8 mouse cellular contexts compared by ENCODE assay signal in the genomic region with DNA sequence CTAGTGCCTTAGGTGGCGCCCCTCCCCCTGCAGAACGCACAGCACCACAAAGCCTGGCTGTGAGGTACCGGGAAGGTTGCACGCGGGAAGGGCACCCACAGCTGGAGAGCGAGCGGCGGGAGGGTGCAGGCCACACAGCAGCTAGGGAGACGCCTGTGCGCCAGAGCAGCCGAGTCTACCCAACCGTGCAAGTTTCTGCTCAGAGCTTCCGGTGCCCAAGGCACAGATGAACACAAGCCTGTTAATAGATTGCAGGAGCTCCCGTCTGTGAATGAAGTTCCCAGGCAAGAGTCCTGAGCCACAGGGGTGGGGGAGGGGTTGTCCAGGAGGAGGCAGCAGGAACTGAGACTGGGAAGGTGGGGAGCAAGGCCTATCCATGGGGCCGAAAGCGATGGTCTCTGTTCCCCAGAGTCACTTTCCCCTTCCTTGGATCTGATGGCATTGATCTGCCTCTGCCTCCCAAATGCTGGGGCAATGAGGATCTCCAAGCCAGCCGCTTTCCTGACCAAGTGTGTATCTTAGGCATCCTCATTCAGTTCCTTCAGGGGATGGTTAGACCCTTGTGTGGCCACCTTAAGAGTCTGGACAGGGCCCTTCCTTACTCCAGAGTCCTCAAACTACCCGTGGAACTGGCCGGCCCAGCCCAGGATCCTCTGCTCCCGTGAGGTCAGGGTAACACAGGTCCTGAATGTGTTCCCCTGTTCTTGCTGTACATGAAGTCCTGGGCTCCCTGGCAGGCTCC. TPM values are rescaled to one million over a fixed set of nuclear protein-coding genes. Genes with fewer than 3 reads are reported as not detected.
DNase-seq lines count a peak whose midpoint lies in the region; ATAC-seq lines count a peak whose summit lies in the region.

No protein-coding gene starts in this region.

- WGBS in hindbrain, embryonic 15.5 days, result 13% methylated on average over 20 of the region's 20 CpGs
- 12% methylated on average over 20 of the region's 20 CpGs for WGBS in midbrain, embryonic 10.5 days

- 0 out of 2 replicates have a peak, but pooled peaks have one; percentile 21 for ATAC-seq in hindbrain, embryonic 15.5 days (ENCODE audit: low FRiP score, low read depth)
- no peak for ATAC-seq in cerebellum, adult (ENCODE audit: insufficient number of reproducible peaks, low FRiP score, low TSS enrichment)

- peaks cover 11% of the 10 kb centered on the region for H3K4me1 ChIP-seq in hindbrain, embryonic 15.5 days (replicated peaks)
- H3K4me1 ChIP-seq in midbrain, embryonic 10.5 days, result peaks cover 44% of the 10 kb centered on the region

- H3K9me3 ChIP-seq in hindbrain, embryonic 15.5 days, result no peaks in the 10 kb centered on the region
- no peaks in the 10 kb centered on the region for H3K9me3 ChIP-seq in midbrain, embryonic 10.5 days (replicated peaks)

- no peak overlapping the region for H3K27ac ChIP-seq in hindbrain, embryonic 15.5 days (replicated peaks)
- peak overlapping the region; percentile 80 for H3K27ac ChIP-seq in midbrain, embryonic 10.5 days (replicated peaks)

- no peaks in the 10 kb centered on the region for H3K36me3 ChIP-seq in hindbrain, embryonic 15.5 days
- no peaks in the 10 kb centered on the region for H3K36me3 ChIP-seq in midbrain, embryonic 10.5 days

- H3K27me3 ChIP-seq in hindbrain, embryonic 15.5 days, result no peaks in the 10 kb centered on the region
- peaks cover 21% of the 10 kb centered on the region for H3K27me3 ChIP-seq in midbrain, embryonic 10.5 days (ENCODE audit: low read depth, poor library complexity, severe bottlenecking)

- DNase-seq in 3T3-L1 (ENCODE audit: low read depth, low spot score), result peak; percentile 44
- peak; percentile 95 for DNase-seq in R1 (ENCODE audit: low read depth, low spot score)
- DNase-seq in midbrain, embryonic 10.5 days (ENCODE audit: low spot score), result peak; percentile 57
- peak; percentile 49 to 56 for DNase-seq in thymus, postnatal 36 days
- no peak for DNase-seq in left cerebral cortex, adult 18-20 months (ENCODE audit: low spot score in 2 of 2)
- DNase-seq in urinary bladder, adult 2 months (ENCODE audit: low spot score), result no peak

- H3K4me2 ChIP-seq in hindbrain, embryonic 15.5 days, result peak overlapping the region; percentile 23

- no peak overlapping the region for H3K9ac ChIP-seq in hindbrain, embryonic 15.5 days

- no peak overlapping the region for H3K4me3 ChIP-seq in hindbrain, embryonic 15.5 days
- H3K4me3 ChIP-seq in midbrain, embryonic 10.5 days, result peak overlapping the region; percentile 38

RNA-seq across cellular contexts. Expression of a gene that starts 11.7 kb away (rescaled TPM):
- polyA plus RNA-seq in hindbrain, embryonic 15.5 days (2015; fragmentation: Nextera tagmentation; extraction: Ambion mirVana), result 4.1 and 4.5 TPM in 2 replicates
- polyA plus RNA-seq in midbrain, embryonic 10.5 days (2016; fragmentation: Nextera tagmentation; extraction: Ambion mirVana), result 2.8 and 3.4 TPM in 2 replicates
- total RNA-seq in left cerebral cortex, adult 18-20 months (2021), result 10 to 100 TPM; 12.0 to 13.0 TPM
- polyA plus RNA-seq in urinary bladder, adult 2 months (2012; rRNA removed), result 34.8 and 36.8 TPM in 2 replicates

RNA-seq across cellular contexts. Expression of a gene that starts 16.6 kb away (rescaled TPM):
- polyA plus RNA-seq in hindbrain, embryonic 15.5 days (2015; fragmentation: Nextera tagmentation; extraction: Ambion mirVana), result 0.79 and 1.2 TPM in 2 replicates
- 1.0 and 1.3 TPM in 2 replicates for polyA plus RNA-seq in midbrain, embryonic 10.5 days (2016; fragmentation: Nextera tagmentation; extraction: Ambion mirVana)
- total RNA-seq in left cerebral cortex, adult 18-20 months (2021), result 1 to 10 TPM; 2.8 to 3.0 TPM
- 9.5 and 17.8 TPM in 2 replicates for polyA plus RNA-seq in urinary bladder, adult 2 months (2012; rRNA removed)

Comparison
In these comparisons a context has a peak if more than half of its experiments do, and no peak if none do; other contexts are left out.
1. DNase-seq: peak in 3T3-L1 (single experiment), R1 (single experiment), midbrain, embryonic 10.5 days (single experiment) and thymus, postnatal 36 days (2 of 2); none in left cerebral cortex, adult 18-20 months (0 of 2) and urinary bladder, adult 2 months (single experiment).